Mouse (Mus musculus) lung, adult 2 months (tissue): Measurements from ENCODE around the gene Mllt3.

Experiments used
- CTCF ChIP-seq: fragments of 200-500 bp; IDR thresholded peaks from 2 replicates; pipeline ENCODE4 v1.5.1; 2011; ENCODE audit warnings: mild to moderate bottlenecking, low read length, control low read depth; ENCODE audit not compliant: insufficient read depth
- POLR2A ChIP-seq: fragments of 200-500 bp; IDR thresholded peaks from 2 replicates; pipeline ENCODE4 v1.6.1; 2011; ENCODE audit warnings: low read depth, mild to moderate bottlenecking, control low read depth, low read length, borderline replicate concordance; ENCODE audit errors: extremely low read depth

GRCm38 (mm10) chr4:87949451-87949850, 83.7 kb downstream of the Mllt3 start:
- no peak for TF ChIP-seq POLR2A
- no peak for TF ChIP-seq CTCF
